Mouse (Mus musculus): ENCODE results near the gene A530064D06Rik.
"Not testable (repeated sequence)": the region's sequence is repeated elsewhere in the genome, so short reads cannot be mapped to it uniquely, and the experiment has no call there.

A530064D06Rik gene

GRCm38 (mm10) chr17:48167103-48167502 is at the start of gene A530064D06Rik:
Gene A530064D06Rik, minus strand, starts transcription at chr17:48167275.
- DNase-seq (ENCODE audit: inconsistent ontology term): not testable (repeated sequence)

GRCm38 (mm10) chr17:48215429-48215828 is 48.4 kb upstream of the A530064D06Rik start:
- no peak for DNase-seq (ENCODE audit: inconsistent ontology term)

- DNase-seq (ENCODE audit: inconsistent ontology term): no peak
These were observed 46.4 kb upstream of the A530064D06Rik start for GRCm38 (mm10) chr17:48213511-48213910.

- no peak for DNase-seq (ENCODE audit: inconsistent ontology term)
These were observed 45.5 kb upstream of the A530064D06Rik start for GRCm38 (mm10) chr17:48212596-48212995.

- DNase-seq (ENCODE audit: inconsistent ontology term): no peak
These were observed 36.0 kb upstream of the A530064D06Rik start for GRCm38 (mm10) chr17:48203086-48203485.

- no peak for DNase-seq (ENCODE audit: inconsistent ontology term)
These were observed 25.3 kb upstream of the A530064D06Rik start for GRCm38 (mm10) chr17:48192366-48192765.

GRCm38 (mm10) chr17:48185252-48185651 is 18.2 kb upstream of the A530064D06Rik start:
- DNase-seq (ENCODE audit: inconsistent ontology term): peak; percentile 24

- DNase-seq (ENCODE audit: inconsistent ontology term): no peak
These were observed 9.5 kb downstream of the A530064D06Rik start for GRCm38 (mm10) chr17:48157382-48158076.

- no peak for DNase-seq (ENCODE audit: inconsistent ontology term)
These were observed 21.0 kb downstream of the A530064D06Rik start, which contains the start of gene 9830107B12Rik for GRCm38 (mm10) chr17:48146120-48146519. Gene 9830107B12Rik, minus strand, starts transcription at chr17:48146268.

GRCm38 (mm10) chr17:48132810-48133209 is 34.3 kb downstream of the A530064D06Rik start:
- DNase-seq (ENCODE audit: inconsistent ontology term): no peak

GRCm38 (mm10) chr17:48120456-48120855 is 46.6 kb downstream of the A530064D06Rik start:
- no peak for DNase-seq (ENCODE audit: inconsistent ontology term)

GRCm38 (mm10) chr17:48119656-48120055 is 47.4 kb downstream of the A530064D06Rik start:
- peak; percentile 28 for DNase-seq (ENCODE audit: inconsistent ontology term)

GRCm38 (mm10) chr17:48118570-48118969 is 48.5 kb downstream of the A530064D06Rik start:
- no peak for DNase-seq (ENCODE audit: inconsistent ontology term)

- no peak for DNase-seq (ENCODE audit: inconsistent ontology term)
These were observed 56.4 kb downstream of the A530064D06Rik start for GRCm38 (mm10) chr17:48110547-48111287.

GRCm38 (mm10) chr17:48108520-48108919 is 58.6 kb downstream of the A530064D06Rik start:
- DNase-seq (ENCODE audit: inconsistent ontology term): no peak

GRCm38 (mm10) chr17:48107862-48108261 is 59.2 kb downstream of the A530064D06Rik start:
- DNase-seq (ENCODE audit: inconsistent ontology term): no peak

GRCm38 (mm10) chr17:48107333-48107732 is 59.7 kb downstream of the A530064D06Rik start:
- no peak for DNase-seq (ENCODE audit: inconsistent ontology term)

GRCm38 (mm10) chr17:48100441-48101417 is 66.3 kb downstream of the A530064D06Rik start:
- peak; percentile 88 for DNase-seq (ENCODE audit: inconsistent ontology term)

GRCm38 (mm10) chr17:48099312-48099711 is 67.8 kb downstream of the A530064D06Rik start:
- DNase-seq (ENCODE audit: inconsistent ontology term): no peak
